Mouse (Mus musculus): ENCODE data around the gene Crim1. TPM values are rescaled to one million over a fixed set of nuclear protein-coding genes. Genes with fewer than 3 reads are reported as not detected.

Crim1 gene
- total RNA-seq, 1 experiment, result 61.7 TPM

- Histone ChIP-seq H3K9ac (ENCODE audit: insufficient read depth, low read depth, low read length, poor library complexity, severe bottlenecking) (no peak overlapping the region), H3K9me3 (ENCODE audit: control insufficient read depth, insufficient read depth, low read depth, low read length) (no peaks in the 10 kb centered on the region), H3K27ac (ENCODE audit: insufficient read depth, low read depth, low read length, poor library complexity, severe bottlenecking) (no peak overlapping the region), H3K4me3 (ENCODE audit: insufficient read depth in 1 of 2, low read depth in 1 of 2, low read length in 2 of 2, poor library complexity in 1 of 2, severe bottlenecking in 1 of 2) (no peak overlapping the region), H3K4me1 (ENCODE audit: control insufficient read depth in 2 of 2, insufficient read depth in 2 of 2, low read length in 2 of 2, poor library complexity in 1 of 2) (no peaks in the 10 kb centered on the region), H3K36me3 (ENCODE audit: control insufficient read depth, insufficient read depth, low read length, poor library complexity, severe bottlenecking) (peaks cover 3% of the 10 kb centered on the region; the same call in 1 of the 2 replicates)
- in situ Hi-C loops (cut with MboI; ENCODE audit: low sequenced_read_pairs in 2 of 2, unreplicated experiment in 2 of 2), result no loop called here
- DNase-seq (ENCODE audit: low read depth, low spot score), result no peak
- TF ChIP-seq CHD2 (IDR thresholded peaks at IDR 0.05; ENCODE audit: low read depth, low read length) (no peak), ZC3H11A (IDR thresholded peaks at IDR 0.05; ENCODE audit: borderline replicate concordance, low read depth, low read length) (no peak), MAFK (IDR thresholded peaks at IDR 0.05; ENCODE audit: insufficient read depth, low read depth, low read length) (no peak), HCFC1 (IDR thresholded peaks at IDR 0.05; ENCODE audit: borderline replicate concordance, insufficient read depth, low read length) (no peak), ZNF384 (IDR thresholded peaks at IDR 0.05; ENCODE audit: low read depth, low read length) (no peak)
Measured at GRCm38 (mm10) chr17:78317381-78317780, 117.3 kb downstream of the Crim1 start.

GRCm38 (mm10) chr17:78318810-78319209 is 118.8 kb downstream of the Crim1 start:
- no peak overlapping the region for H3K27ac ChIP-seq (ENCODE audit: insufficient read depth, low read depth, low read length, poor library complexity, severe bottlenecking)
- no peaks in the 10 kb centered on the region for H3K4me1 ChIP-seq (ENCODE audit: control insufficient read depth in 2 of 2, insufficient read depth in 2 of 2, low read length in 2 of 2, poor library complexity in 1 of 2)
- H3K9me3 ChIP-seq (ENCODE audit: control insufficient read depth, insufficient read depth, low read depth, low read length), result no peaks in the 10 kb centered on the region
- no peak overlapping the region for H3K4me3 ChIP-seq (ENCODE audit: insufficient read depth in 1 of 2, low read depth in 1 of 2, low read length in 2 of 2, poor library complexity in 1 of 2, severe bottlenecking in 1 of 2)
- H3K36me3 ChIP-seq (ENCODE audit: control insufficient read depth, insufficient read depth, low read length, poor library complexity, severe bottlenecking), result peaks cover 3% of the 10 kb centered on the region; the same call in 1 of the 2 replicates
- no peak for DNase-seq (ENCODE audit: low read depth, low spot score)
- TF ChIP-seq MAFK (IDR thresholded peaks at IDR 0.05; ENCODE audit: insufficient read depth, low read depth, low read length), result no peak
- TF ChIP-seq ZC3H11A (IDR thresholded peaks at IDR 0.05; ENCODE audit: borderline replicate concordance, low read depth, low read length), result no peak
- TF ChIP-seq CHD2 (IDR thresholded peaks at IDR 0.05; ENCODE audit: low read depth, low read length), result no peak
- TF ChIP-seq ZNF384 (IDR thresholded peaks at IDR 0.05; ENCODE audit: low read depth, low read length), result no peak
- no peak for TF ChIP-seq HCFC1 (IDR thresholded peaks at IDR 0.05; ENCODE audit: borderline replicate concordance, insufficient read depth, low read length)
- in situ Hi-C loops (cut with MboI; ENCODE audit: low sequenced_read_pairs in 2 of 2, unreplicated experiment in 2 of 2), result no loop called here
- no peak overlapping the region for H3K9ac ChIP-seq (ENCODE audit: insufficient read depth, low read depth, low read length, poor library complexity, severe bottlenecking)

GRCm38 (mm10) chr17:78321216-78321835 is 121.3 kb downstream of the Crim1 start:
- H3K4me1 ChIP-seq (ENCODE audit: control insufficient read depth in 2 of 2, insufficient read depth in 2 of 2, low read length in 2 of 2, poor library complexity in 1 of 2), result no peaks in the 10 kb centered on the region
- no peak for DNase-seq (ENCODE audit: low read depth, low spot score)
- no peak overlapping the region for H3K27ac ChIP-seq (ENCODE audit: insufficient read depth, low read depth, low read length, poor library complexity, severe bottlenecking)
- no peaks in the 10 kb centered on the region for H3K9me3 ChIP-seq (ENCODE audit: control insufficient read depth, insufficient read depth, low read depth, low read length)
- TF ChIP-seq HCFC1 (IDR thresholded peaks at IDR 0.05; ENCODE audit: borderline replicate concordance, insufficient read depth, low read length), result no peak
- TF ChIP-seq ZC3H11A (IDR thresholded peaks at IDR 0.05; ENCODE audit: borderline replicate concordance, low read depth, low read length), result no peak
- TF ChIP-seq CHD2 (IDR thresholded peaks at IDR 0.05; ENCODE audit: low read depth, low read length), result no peak
- TF ChIP-seq MAFK (IDR thresholded peaks at IDR 0.05; ENCODE audit: insufficient read depth, low read depth, low read length), result no peak
- no peak for TF ChIP-seq ZNF384 (IDR thresholded peaks at IDR 0.05; ENCODE audit: low read depth, low read length)
- no peak overlapping the region for H3K4me3 ChIP-seq (ENCODE audit: insufficient read depth in 1 of 2, low read depth in 1 of 2, low read length in 2 of 2, poor library complexity in 1 of 2, severe bottlenecking in 1 of 2)
- in situ Hi-C loops (cut with MboI; ENCODE audit: low sequenced_read_pairs in 2 of 2, unreplicated experiment in 2 of 2), result no loop called here
- no peak overlapping the region for H3K9ac ChIP-seq (ENCODE audit: insufficient read depth, low read depth, low read length, poor library complexity, severe bottlenecking)
- no peaks in the 10 kb centered on the region for H3K36me3 ChIP-seq (ENCODE audit: control insufficient read depth, insufficient read depth, low read length, poor library complexity, severe bottlenecking)

GRCm38 (mm10) chr17:78322369-78323335 is 122.6 kb downstream of the Crim1 start:
- Histone ChIP-seq H3K4me3 (ENCODE audit: insufficient read depth in 1 of 2, low read depth in 1 of 2, low read length in 2 of 2, poor library complexity in 1 of 2, severe bottlenecking in 1 of 2) (no peak overlapping the region), H3K27ac (ENCODE audit: insufficient read depth, low read depth, low read length, poor library complexity, severe bottlenecking) (no peak overlapping the region), H3K9me3 (ENCODE audit: control insufficient read depth, insufficient read depth, low read depth, low read length) (no peaks in the 10 kb centered on the region), H3K36me3 (ENCODE audit: control insufficient read depth, insufficient read depth, low read length, poor library complexity, severe bottlenecking) (no peaks in the 10 kb centered on the region), H3K4me1 (ENCODE audit: control insufficient read depth in 2 of 2, insufficient read depth in 2 of 2, low read length in 2 of 2, poor library complexity in 1 of 2) (no peaks in the 10 kb centered on the region), H3K9ac (ENCODE audit: insufficient read depth, low read depth, low read length, poor library complexity, severe bottlenecking) (no peak overlapping the region)
- in situ Hi-C loops (cut with MboI; ENCODE audit: low sequenced_read_pairs in 2 of 2, unreplicated experiment in 2 of 2), result no loop called here
- TF ChIP-seq ZC3H11A (IDR thresholded peaks at IDR 0.05; ENCODE audit: borderline replicate concordance, low read depth, low read length) (no peak), MAFK (IDR thresholded peaks at IDR 0.05; ENCODE audit: insufficient read depth, low read depth, low read length) (no peak), HCFC1 (IDR thresholded peaks at IDR 0.05; ENCODE audit: borderline replicate concordance, insufficient read depth, low read length) (no peak)
- DNase-seq (ENCODE audit: low read depth, low spot score), result no peak
